Mouse (Mus musculus): ENCODE measurements around the gene Cdh4. TPM values are rescaled to one million over a fixed set of nuclear protein-coding genes. Genes with fewer than 3 reads are reported as not detected.

The Cdh4 gene
- polyA plus RNA-seq, 1 experiment, result not detected

GRCm38 (mm10) chr2:179655506-179655905 is 213.3 kb downstream of the Cdh4 start:
- Histone ChIP-seq H3K36me3 (ENCODE audit: control insufficient read depth) (no peaks in the 10 kb centered on the region), H3K27me3 (ENCODE audit: control insufficient read depth) (no peaks in the 10 kb centered on the region), H3K4me1 (ENCODE audit: control insufficient read depth) (no peaks in the 10 kb centered on the region), H3K9me3 (ENCODE audit: control insufficient read depth, low read length) (no peaks in the 10 kb centered on the region; the same call in 1 of the 2 replicates), H3K4me3 (replicated peaks) (no peak overlapping the region)
- TF ChIP-seq GATA1 (IDR thresholded peaks at IDR 0.05; ENCODE audit: low read length) (no peak), TAL1 (IDR thresholded peaks at IDR 0.05; ENCODE audit: low read length) (no peak)

GRCm38 (mm10) chr2:179659254-179659653 is 217.0 kb downstream of the Cdh4 start:
- no peak for TF ChIP-seq GATA1 (IDR thresholded peaks at IDR 0.05; ENCODE audit: low read length)
- no peak for TF ChIP-seq TAL1 (IDR thresholded peaks at IDR 0.05; ENCODE audit: low read length)
- Histone ChIP-seq H3K27me3 (ENCODE audit: control insufficient read depth) (peaks cover 6% of the 10 kb centered on the region), H3K4me3 (replicated peaks) (no peak overlapping the region), H3K4me1 (ENCODE audit: control insufficient read depth) (no peaks in the 10 kb centered on the region), H3K9me3 (ENCODE audit: control insufficient read depth, low read length) (peaks cover 2% of the 10 kb centered on the region), H3K36me3 (ENCODE audit: control insufficient read depth) (no peaks in the 10 kb centered on the region)

- Histone ChIP-seq H3K27me3 (ENCODE audit: control insufficient read depth) (peaks cover 6% of the 10 kb centered on the region), H3K36me3 (ENCODE audit: control insufficient read depth) (no peaks in the 10 kb centered on the region), H3K4me1 (ENCODE audit: control insufficient read depth) (no peaks in the 10 kb centered on the region), H3K4me3 (replicated peaks) (no peak overlapping the region), H3K9me3 (ENCODE audit: control insufficient read depth, low read length) (peaks cover 2% of the 10 kb centered on the region)
- TF ChIP-seq GATA1 (IDR thresholded peaks at IDR 0.05; ENCODE audit: low read length) (no peak), TAL1 (IDR thresholded peaks at IDR 0.05; ENCODE audit: low read length) (no peak)
These were observed 219.9 kb downstream of the Cdh4 start for GRCm38 (mm10) chr2:179661998-179662714.

- Histone ChIP-seq H3K27me3 (ENCODE audit: control insufficient read depth) (peaks cover 6% of the 10 kb centered on the region), H3K9me3 (ENCODE audit: control insufficient read depth, low read length) (peaks cover 2% of the 10 kb centered on the region; the same call in 1 of the 2 replicates), H3K4me3 (replicated peaks) (no peak overlapping the region), H3K36me3 (ENCODE audit: control insufficient read depth) (no peaks in the 10 kb centered on the region), H3K4me1 (ENCODE audit: control insufficient read depth) (no peaks in the 10 kb centered on the region)
- TF ChIP-seq GATA1 (IDR thresholded peaks at IDR 0.05; ENCODE audit: low read length) (no peak), TAL1 (IDR thresholded peaks at IDR 0.05; ENCODE audit: low read length) (no peak)
These were observed 220.5 kb downstream of the Cdh4 start for GRCm38 (mm10) chr2:179662739-179663138.

- TF ChIP-seq GATA1 (IDR thresholded peaks at IDR 0.05; ENCODE audit: low read length), result no peak
- no peak for TF ChIP-seq TAL1 (IDR thresholded peaks at IDR 0.05; ENCODE audit: low read length)
- H3K9me3 ChIP-seq (ENCODE audit: control insufficient read depth, low read length), result peaks cover 2% of the 10 kb centered on the region; the same call in 1 of the 2 replicates
- peaks cover 6% of the 10 kb centered on the region for H3K27me3 ChIP-seq (ENCODE audit: control insufficient read depth)
- H3K4me3 ChIP-seq (replicated peaks), result no peak overlapping the region
- no peaks in the 10 kb centered on the region for H3K36me3 ChIP-seq (ENCODE audit: control insufficient read depth)
- no peaks in the 10 kb centered on the region for H3K4me1 ChIP-seq (ENCODE audit: control insufficient read depth)
These were observed 221.4 kb downstream of the Cdh4 start for GRCm38 (mm10) chr2:179663652-179664051.

- Histone ChIP-seq H3K27me3 (ENCODE audit: control insufficient read depth) (peaks cover 6% of the 10 kb centered on the region), H3K4me3 (replicated peaks) (no peak overlapping the region), H3K36me3 (ENCODE audit: control insufficient read depth) (no peaks in the 10 kb centered on the region), H3K9me3 (ENCODE audit: control insufficient read depth, low read length) (peaks cover 2% of the 10 kb centered on the region; the same call in 1 of the 2 replicates), H3K4me1 (ENCODE audit: control insufficient read depth) (no peaks in the 10 kb centered on the region)
- no peak for TF ChIP-seq TAL1 (IDR thresholded peaks at IDR 0.05; ENCODE audit: low read length)
These were observed 222.0 kb downstream of the Cdh4 start for GRCm38 (mm10) chr2:179664171-179664608.

GRCm38 (mm10) chr2:179670689-179671088 is 228.5 kb downstream of the Cdh4 start:
- TF ChIP-seq GATA1 (IDR thresholded peaks at IDR 0.05; ENCODE audit: low read length) (no peak), TAL1 (IDR thresholded peaks at IDR 0.05; ENCODE audit: low read length) (no peak)
- peaks cover 3% of the 10 kb centered on the region; the same call in 1 of the 2 replicates for H3K9me3 ChIP-seq (ENCODE audit: control insufficient read depth, low read length)
- H3K27me3 ChIP-seq (ENCODE audit: control insufficient read depth), result no peaks in the 10 kb centered on the region
- no peaks in the 10 kb centered on the region for H3K4me1 ChIP-seq (ENCODE audit: control insufficient read depth)
- H3K4me3 ChIP-seq (replicated peaks), result no peak overlapping the region
- H3K36me3 ChIP-seq (ENCODE audit: control insufficient read depth), result no peaks in the 10 kb centered on the region

- H3K9me3 ChIP-seq (ENCODE audit: control insufficient read depth, low read length), result no peaks in the 10 kb centered on the region
- TF ChIP-seq TAL1 (IDR thresholded peaks at IDR 0.05; ENCODE audit: low read length) (no peak), GATA1 (IDR thresholded peaks at IDR 0.05; ENCODE audit: low read length) (no peak)
- H3K27me3 ChIP-seq (ENCODE audit: control insufficient read depth), result no peaks in the 10 kb centered on the region
- H3K4me3 ChIP-seq (replicated peaks), result no peak overlapping the region
- H3K4me1 ChIP-seq (ENCODE audit: control insufficient read depth), result no peaks in the 10 kb centered on the region
- H3K36me3 ChIP-seq (ENCODE audit: control insufficient read depth), result no peaks in the 10 kb centered on the region
These were observed 237.6 kb downstream of the Cdh4 start for GRCm38 (mm10) chr2:179679866-179680265.

- Histone ChIP-seq H3K9me3 (ENCODE audit: control insufficient read depth, low read length) (no peaks in the 10 kb centered on the region), H3K4me1 (ENCODE audit: control insufficient read depth) (no peaks in the 10 kb centered on the region), H3K36me3 (ENCODE audit: control insufficient read depth) (no peaks in the 10 kb centered on the region), H3K4me3 (replicated peaks) (no peak overlapping the region), H3K27me3 (ENCODE audit: control insufficient read depth) (no peaks in the 10 kb centered on the region)
- no peak for TF ChIP-seq GATA1 (IDR thresholded peaks at IDR 0.05; ENCODE audit: low read length)
- TF ChIP-seq TAL1 (IDR thresholded peaks at IDR 0.05; ENCODE audit: low read length), result no peak
These were observed 239.2 kb downstream of the Cdh4 start for GRCm38 (mm10) chr2:179681386-179681785.

Measured in erythroblast, embryonic 14.5 days (primary cell).